Mouse (Mus musculus) frontal cortex, postnatal 36 days (tissue): ENCODE measurements at regions not wholly inside any gene's neighbourhood (a gene's known extent, or its start where the extent isn't known, plus 50 kb on each side); places are given as distances from the start of the nearest gene placed in this dataset.

Source experiments
- DNase-seq, 2 experiments: peaks; one replicate each; pipeline ENCODE4 v3.0.0; 2022; ENCODE audit warnings: low spot score in 2 of 2

DNA sequence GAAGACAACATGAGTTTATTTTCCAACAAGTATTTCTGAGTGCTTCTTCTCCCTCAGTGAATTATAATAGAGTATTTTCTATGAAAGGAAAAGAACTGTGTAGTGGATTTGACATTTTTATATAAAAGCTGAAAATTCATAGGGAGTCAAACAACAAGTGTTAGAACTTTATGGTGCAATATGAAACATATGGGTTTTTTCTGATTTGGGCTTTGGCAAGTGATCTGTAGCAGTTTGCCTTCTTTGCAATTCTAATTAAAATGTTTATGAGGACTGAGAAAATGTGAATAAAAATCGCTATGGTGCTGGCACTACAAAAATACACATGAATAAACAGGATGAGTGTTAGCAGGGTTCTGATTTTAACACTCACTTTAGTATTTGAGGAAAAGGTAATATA lies 341.0 kb downstream of the Gabrg1 start:
- DNase-seq: no peak

DNA sequence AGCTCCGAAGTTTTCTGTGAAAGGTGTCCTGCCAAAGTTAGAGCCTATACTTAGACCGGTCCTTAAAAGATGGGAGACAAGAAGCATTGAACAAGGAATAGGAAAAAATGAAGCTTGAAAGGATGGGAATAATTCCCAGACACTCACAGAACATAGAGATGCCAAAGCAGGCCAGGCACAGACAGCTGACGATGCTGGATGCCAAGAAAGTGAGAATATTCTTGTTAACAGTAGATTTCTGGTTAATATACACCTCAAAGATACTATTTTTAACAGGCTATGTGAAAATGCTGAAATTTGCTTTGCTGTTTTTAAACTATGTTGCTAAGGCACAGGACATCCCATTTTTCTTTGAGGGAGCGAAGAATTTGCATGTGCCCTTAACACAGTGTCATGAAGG lies 366.3 kb downstream of the Gabrg1 start:
- peak in 1 of 2 experiments; percentile 20 for DNase-seq

- DNase-seq: no peak
Measured at GRCm38 (mm10) chr5:70434636-70435035, 407.8 kb downstream of the Gabrg1 start.

DNA sequence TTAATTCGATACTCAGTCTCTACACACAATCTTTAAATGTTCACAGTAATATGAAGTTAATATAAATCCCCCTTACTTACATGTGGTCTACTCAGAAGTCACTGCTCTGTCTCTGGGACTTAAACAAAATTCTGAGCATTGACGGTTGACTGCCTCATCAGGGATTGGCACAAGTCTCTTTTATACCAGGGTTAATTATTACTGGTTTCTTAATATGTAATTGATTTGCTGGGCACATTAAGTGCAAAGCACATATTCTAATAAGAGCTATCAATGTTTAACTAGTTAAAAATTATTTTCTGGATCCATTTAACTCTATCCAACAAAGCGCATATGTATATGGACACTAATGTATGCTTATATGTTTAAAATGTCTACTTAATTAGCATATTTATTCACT lies 441.9 kb downstream of the Gabrg1 start:
- DNase-seq: no peak

DNA sequence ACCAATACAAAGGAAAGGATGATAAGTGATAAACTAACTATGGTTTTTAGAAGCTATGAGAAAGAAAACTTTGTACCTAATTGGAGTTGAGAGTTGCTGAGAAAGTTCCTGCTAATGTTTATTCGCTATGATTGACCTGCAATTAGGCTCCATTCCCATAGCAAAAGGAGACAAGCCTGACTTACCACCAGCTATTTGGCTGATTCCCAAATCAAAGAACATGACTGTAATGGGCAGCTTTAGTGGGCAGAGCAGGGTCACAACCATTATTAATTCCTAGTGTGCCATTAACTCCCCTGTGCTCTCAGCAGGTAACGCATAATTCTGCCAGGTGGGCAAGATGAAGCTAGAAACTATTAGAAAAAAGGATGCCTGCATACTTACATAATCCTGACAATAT lies 452.5 kb downstream of the Gabrg1 start:
- no peak for DNase-seq

DNA sequence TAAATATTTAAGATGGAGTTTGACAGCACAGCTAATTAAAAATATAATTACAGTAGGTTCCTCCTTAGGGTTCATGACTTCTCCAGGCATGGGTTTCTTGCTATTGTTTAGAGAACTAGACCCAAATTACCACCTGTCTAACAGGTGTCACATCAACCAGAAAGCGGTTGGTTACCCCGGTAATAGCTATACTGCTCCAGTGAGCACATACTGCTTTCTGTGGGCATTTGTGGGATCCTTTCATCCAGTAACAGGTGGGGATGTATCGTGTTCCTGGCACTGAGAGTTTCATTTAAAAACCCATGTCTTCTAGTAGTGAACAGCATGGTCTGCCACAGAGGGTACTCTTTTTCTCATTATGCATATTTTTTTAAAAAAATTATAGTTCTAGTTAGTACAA lies 455.1 kb downstream of the Gabrg1 start:
- DNase-seq: no peak
